Mouse (Mus musculus): ENCODE data around the gene Scg2. TPM values are rescaled to one million over a fixed set of nuclear protein-coding genes. Genes with fewer than 3 reads are reported as not detected.

The Scg2 gene
- polyA plus RNA-seq (2015; fragmentation: Nextera tagmentation; extraction: Ambion mirVana) = 119 and 126 TPM in 2 replicates

GRCm38 (mm10) chr1:79439609-79440308, at the start of gene Scg2:
Gene Scg2, minus strand, starts transcription at chr1:79440120.
- Histone ChIP-seq H3K27me3 (replicated peaks) (no peaks in the 10 kb centered on the region), H3K4me3 (peak within 1 kb of the TSS; percentile 53), H3K27ac (peak within 1 kb of the TSS; percentile 81), H3K4me1 (peaks cover 3% of the 10 kb centered on the region; the same call in 1 of the 2 replicates), H3K9ac (peak within 1 kb of the TSS; percentile 50), H3K4me2 (peak within 1 kb of the TSS; percentile 55), H3K36me3 (replicated peaks) (no peaks in the 10 kb centered on the region; the same call in 1 of the 2 replicates), H3K9me3 (no peaks in the 10 kb centered on the region)
- ATAC-seq (replicated peaks) = peak; percentile 98
- 10% methylated on average over 22 of the region's 22 CpGs for WGBS

- Histone ChIP-seq H3K27me3 (replicated peaks) (no peaks in the 10 kb centered on the region), H3K4me1 (no peaks in the 10 kb centered on the region), H3K36me3 (replicated peaks) (no peaks in the 10 kb centered on the region), H3K9me3 (no peaks in the 10 kb centered on the region), H3K4me3 (no peak overlapping the region), H3K9ac (no peak overlapping the region), H3K4me2 (no peak overlapping the region), H3K27ac (no peak overlapping the region)
- WGBS = 94% methylated on average over 6 of the region's 6 CpGs
- no peak for ATAC-seq (replicated peaks)
These were observed 45.6 kb upstream of the Scg2 start for GRCm38 (mm10) chr1:79485546-79485945.

- H3K4me1 ChIP-seq = no peaks in the 10 kb centered on the region
- H3K9me3 ChIP-seq = no peaks in the 10 kb centered on the region
- no peak overlapping the region for H3K27ac ChIP-seq
- H3K27me3 ChIP-seq (replicated peaks) = no peaks in the 10 kb centered on the region
- ATAC-seq (replicated peaks) = no peak
- H3K4me3 ChIP-seq = no peak overlapping the region
- H3K4me2 ChIP-seq = no peak overlapping the region
- no peak overlapping the region for H3K9ac ChIP-seq
- whole genome bisulfite sequencing = 87% methylated on average over 2 of the region's 2 CpGs
- H3K36me3 ChIP-seq (replicated peaks) = no peaks in the 10 kb centered on the region
These were observed 30.9 kb upstream of the Scg2 start for GRCm38 (mm10) chr1:79470856-79471255.

- WGBS = 72% methylated on average over 5 of the region's 5 CpGs
These were observed 30.0 kb upstream of the Scg2 start for GRCm38 (mm10) chr1:79469871-79470270.

GRCm38 (mm10) chr1:79466585-79466984, 26.7 kb upstream of the Scg2 start:
- no peaks in the 10 kb centered on the region for H3K36me3 ChIP-seq (replicated peaks)

More at GRCm38 (mm10) chr1:79469871-79470270, 30.0 kb upstream of the Scg2 start:
- H3K4me2 ChIP-seq = no peak overlapping the region
- no peak overlapping the region for H3K4me3 ChIP-seq
- ATAC-seq (replicated peaks) = no peak
- H3K9me3 ChIP-seq = no peaks in the 10 kb centered on the region
- H3K27ac ChIP-seq = no peak overlapping the region
- no peak overlapping the region for H3K9ac ChIP-seq
- no peaks in the 10 kb centered on the region for H3K27me3 ChIP-seq (replicated peaks)
- H3K36me3 ChIP-seq (replicated peaks) = no peaks in the 10 kb centered on the region
- no peaks in the 10 kb centered on the region for H3K4me1 ChIP-seq

GRCm38 (mm10) chr1:79458558-79458957, 18.6 kb upstream of the Scg2 start:
- WGBS = 17% methylated on average over 5 of the region's 5 CpGs
- ATAC-seq (replicated peaks) = no peak
- H3K27ac ChIP-seq = no peak overlapping the region

More at GRCm38 (mm10) chr1:79466585-79466984, 26.7 kb upstream of the Scg2 start:
- Histone ChIP-seq H3K9me3 (no peaks in the 10 kb centered on the region), H3K4me3 (no peak overlapping the region), H3K27ac (no peak overlapping the region), H3K27me3 (replicated peaks) (no peaks in the 10 kb centered on the region), H3K4me2 (no peak overlapping the region), H3K4me1 (no peaks in the 10 kb centered on the region), H3K9ac (no peak overlapping the region)
- WGBS = 62% methylated on average over 3 of the region's 3 CpGs
- ATAC-seq (replicated peaks) = no peak

GRCm38 (mm10) chr1:79454164-79454563, 14.2 kb upstream of the Scg2 start:
- Histone ChIP-seq H3K27me3 (replicated peaks) (no peaks in the 10 kb centered on the region), H3K27ac (no peak overlapping the region), H3K4me1 (peaks cover 33% of the 10 kb centered on the region), H3K9ac (no peak overlapping the region), H3K4me3 (no peak overlapping the region), H3K4me2 (no peak overlapping the region), H3K9me3 (no peaks in the 10 kb centered on the region), H3K36me3 (replicated peaks) (no peaks in the 10 kb centered on the region)
- ATAC-seq (replicated peaks) = no peak
- WGBS = 4% methylated on average over 4 of the region's 4 CpGs

More at GRCm38 (mm10) chr1:79458558-79458957, 18.6 kb upstream of the Scg2 start:
- Histone ChIP-seq H3K4me1 (peaks cover 12% of the 10 kb centered on the region), H3K4me3 (no peak overlapping the region), H3K36me3 (replicated peaks) (no peaks in the 10 kb centered on the region), H3K9ac (no peak overlapping the region), H3K4me2 (no peak overlapping the region), H3K27me3 (replicated peaks) (no peaks in the 10 kb centered on the region), H3K9me3 (no peaks in the 10 kb centered on the region)

GRCm38 (mm10) chr1:79452339-79452738, 12.4 kb upstream of the Scg2 start:
- WGBS = 27% methylated on average over 1 of the region's 1 CpGs
- Histone ChIP-seq H3K9me3 (no peaks in the 10 kb centered on the region), H3K27me3 (replicated peaks) (no peaks in the 10 kb centered on the region), H3K36me3 (replicated peaks) (no peaks in the 10 kb centered on the region), H3K4me2 (no peak overlapping the region), H3K4me1 (peaks cover 33% of the 10 kb centered on the region), H3K4me3 (no peak overlapping the region), H3K27ac (no peak overlapping the region), H3K9ac (no peak overlapping the region)
- peak; percentile 57; the same call in 1 of the 2 replicates for ATAC-seq (replicated peaks)

GRCm38 (mm10) chr1:79450343-79451021, 10.6 kb upstream of the Scg2 start:
- Histone ChIP-seq H3K4me2 (peak overlapping the region; percentile 64), H3K4me1 (peaks cover 33% of the 10 kb centered on the region), H3K9ac (peak overlapping the region; percentile 37), H3K27ac (peak overlapping the region; percentile 84), H3K36me3 (replicated peaks) (no peaks in the 10 kb centered on the region), H3K4me3 (peak overlapping the region; percentile 39), H3K27me3 (replicated peaks) (no peaks in the 10 kb centered on the region), H3K9me3 (no peaks in the 10 kb centered on the region)
- ATAC-seq (replicated peaks) = peak; percentile 85
- 8% methylated on average over 20 of the region's 20 CpGs for WGBS

- Histone ChIP-seq H3K9ac (peak overlapping the region; percentile 37), H3K4me3 (peak overlapping the region; percentile 39), H3K27ac (peak overlapping the region; percentile 84), H3K4me2 (peak overlapping the region; percentile 64), H3K4me1 (peaks cover 33% of the 10 kb centered on the region), H3K27me3 (replicated peaks) (no peaks in the 10 kb centered on the region), H3K9me3 (no peaks in the 10 kb centered on the region), H3K36me3 (replicated peaks) (no peaks in the 10 kb centered on the region)
- peak; percentile 38 for ATAC-seq (replicated peaks)
- WGBS = 15% methylated on average over 6 of the region's 6 CpGs
These were observed 10.0 kb upstream of the Scg2 start for GRCm38 (mm10) chr1:79449943-79450342.

- H3K27ac ChIP-seq = no peak overlapping the region
- H3K9ac ChIP-seq = no peak overlapping the region
- ATAC-seq (replicated peaks) = no peak
- H3K36me3 ChIP-seq (replicated peaks) = no peaks in the 10 kb centered on the region
- no peak overlapping the region for H3K4me3 ChIP-seq
- 82% methylated on average over 4 of the region's 4 CpGs for whole genome bisulfite sequencing
- H3K9me3 ChIP-seq = no peaks in the 10 kb centered on the region
- no peaks in the 10 kb centered on the region for H3K27me3 ChIP-seq (replicated peaks)
- peaks cover 8% of the 10 kb centered on the region; the same call in 1 of the 2 replicates for H3K4me1 ChIP-seq
- no peak overlapping the region for H3K4me2 ChIP-seq
These were observed 5.7 kb upstream of the Scg2 start for GRCm38 (mm10) chr1:79445586-79445985.

- H3K4me3 ChIP-seq = no peak overlapping the region
- no peaks in the 10 kb centered on the region for H3K9me3 ChIP-seq
- peaks cover 3% of the 10 kb centered on the region; the same call in 1 of the 2 replicates for H3K4me1 ChIP-seq
- H3K27ac ChIP-seq = no peak overlapping the region
- no peak overlapping the region for H3K4me2 ChIP-seq
- no peak overlapping the region for H3K9ac ChIP-seq
- H3K36me3 ChIP-seq (replicated peaks) = no peaks in the 10 kb centered on the region; the same call in 1 of the 2 replicates
- H3K27me3 ChIP-seq (replicated peaks) = no peaks in the 10 kb centered on the region
- no peak for ATAC-seq (replicated peaks)
- 89% methylated on average over 1 of the region's 1 CpGs for WGBS
These were observed 2.2 kb downstream of the Scg2 start for GRCm38 (mm10) chr1:79437755-79438154.

All from midbrain, embryonic 15.5 days (tissue).